Mouse (Mus musculus): ENCODE measurements around the gene Efcab12. TPM values are rescaled to one million over a fixed set of nuclear protein-coding genes. Genes with fewer than 3 reads are reported as not detected.
A peak's percentile ranks its signal among the peaks of the same experiment; 100 is the strongest.

Efcab12 gene
- polyA plus RNA-seq, 1 experiment: not detected

- Histone ChIP-seq H3K36me3 (ENCODE audit: control insufficient read depth) (no peaks in the 10 kb centered on the region), H3K4me3 (replicated peaks) (no peak overlapping the region), H3K9me3 (ENCODE audit: control insufficient read depth, low read length) (no peaks in the 10 kb centered on the region), H3K4me1 (ENCODE audit: control insufficient read depth) (no peaks in the 10 kb centered on the region), H3K27me3 (ENCODE audit: control insufficient read depth) (no peaks in the 10 kb centered on the region)
- no peak for TF ChIP-seq TAL1 (IDR thresholded peaks at IDR 0.05; ENCODE audit: low read length)
Measured at GRCm38 (mm10) chr6:115863340-115863841, 25.2 kb upstream of the Efcab12 start.

GRCm38 (mm10) chr6:115860027-115860556, 21.9 kb upstream of the Efcab12 start:
- no peak overlapping the region for H3K4me3 ChIP-seq (replicated peaks)
- H3K36me3 ChIP-seq (ENCODE audit: control insufficient read depth): no peaks in the 10 kb centered on the region
- TF ChIP-seq TAL1 (IDR thresholded peaks at IDR 0.05; ENCODE audit: low read length) (no peak), GATA1 (IDR thresholded peaks at IDR 0.05; ENCODE audit: low read length) (no peak)
- no peaks in the 10 kb centered on the region for H3K27me3 ChIP-seq (ENCODE audit: control insufficient read depth)
- H3K9me3 ChIP-seq (ENCODE audit: control insufficient read depth, low read length): no peaks in the 10 kb centered on the region
- H3K4me1 ChIP-seq (ENCODE audit: control insufficient read depth): no peaks in the 10 kb centered on the region; the same call in 1 of the 2 replicates

- Histone ChIP-seq H3K4me3 (replicated peaks) (no peak overlapping the region), H3K4me1 (ENCODE audit: control insufficient read depth) (peaks cover 3% of the 10 kb centered on the region), H3K27me3 (ENCODE audit: control insufficient read depth) (no peaks in the 10 kb centered on the region), H3K36me3 (ENCODE audit: control insufficient read depth) (no peaks in the 10 kb centered on the region), H3K9me3 (ENCODE audit: control insufficient read depth, low read length) (no peaks in the 10 kb centered on the region)
- no peak for TF ChIP-seq TAL1 (IDR thresholded peaks at IDR 0.05; ENCODE audit: low read length)
- TF ChIP-seq GATA1 (IDR thresholded peaks at IDR 0.05; ENCODE audit: low read length): no peak
Measured at GRCm38 (mm10) chr6:115859258-115859657, 21.0 kb upstream of the Efcab12 start.

GRCm38 (mm10) chr6:115856361-115856745, 18.1 kb upstream of the Efcab12 start:
- peaks cover 5% of the 10 kb centered on the region for H3K36me3 ChIP-seq (ENCODE audit: control insufficient read depth)
- peaks cover 26% of the 10 kb centered on the region for H3K4me1 ChIP-seq (ENCODE audit: control insufficient read depth)
- H3K4me3 ChIP-seq (replicated peaks): no peak overlapping the region
- no peak for TF ChIP-seq TAL1 (IDR thresholded peaks at IDR 0.05; ENCODE audit: low read length)
- TF ChIP-seq GATA1 (IDR thresholded peaks at IDR 0.05; ENCODE audit: low read length): no peak
- no peaks in the 10 kb centered on the region for H3K9me3 ChIP-seq (ENCODE audit: control insufficient read depth, low read length)
- no peaks in the 10 kb centered on the region for H3K27me3 ChIP-seq (ENCODE audit: control insufficient read depth)

- no peaks in the 10 kb centered on the region for H3K27me3 ChIP-seq (ENCODE audit: control insufficient read depth)
- H3K4me1 ChIP-seq (ENCODE audit: control insufficient read depth): peaks cover 31% of the 10 kb centered on the region
- H3K4me3 ChIP-seq (replicated peaks): no peak overlapping the region
- no peak for TF ChIP-seq GATA1 (IDR thresholded peaks at IDR 0.05; ENCODE audit: low read length)
- TF ChIP-seq TAL1 (IDR thresholded peaks at IDR 0.05; ENCODE audit: low read length): no peak
- no peaks in the 10 kb centered on the region for H3K9me3 ChIP-seq (ENCODE audit: control insufficient read depth, low read length)
- peaks cover 10% of the 10 kb centered on the region for H3K36me3 ChIP-seq (ENCODE audit: control insufficient read depth)
Measured at GRCm38 (mm10) chr6:115855733-115856360, 17.6 kb upstream of the Efcab12 start.

- H3K36me3 ChIP-seq (ENCODE audit: control insufficient read depth): peaks cover 22% of the 10 kb centered on the region
- no peaks in the 10 kb centered on the region for H3K27me3 ChIP-seq (ENCODE audit: control insufficient read depth)
- H3K4me1 ChIP-seq (ENCODE audit: control insufficient read depth): peaks cover 32% of the 10 kb centered on the region
- no peak overlapping the region for H3K4me3 ChIP-seq (replicated peaks)
- TF ChIP-seq GATA1 (IDR thresholded peaks at IDR 0.05; ENCODE audit: low read length) (no peak), TAL1 (IDR thresholded peaks at IDR 0.05; ENCODE audit: low read length) (no peak)
- H3K9me3 ChIP-seq (ENCODE audit: control insufficient read depth, low read length): no peaks in the 10 kb centered on the region
Measured at GRCm38 (mm10) chr6:115854432-115854831, 16.2 kb upstream of the Efcab12 start.

- Histone ChIP-seq H3K4me3 (replicated peaks) (peak overlapping the region; percentile 77), H3K4me1 (ENCODE audit: control insufficient read depth) (peaks cover 33% of the 10 kb centered on the region), H3K36me3 (ENCODE audit: control insufficient read depth) (peaks cover 27% of the 10 kb centered on the region), H3K9me3 (ENCODE audit: control insufficient read depth, low read length) (no peaks in the 10 kb centered on the region), H3K27me3 (ENCODE audit: control insufficient read depth) (no peaks in the 10 kb centered on the region)
- no peak for TF ChIP-seq TAL1 (IDR thresholded peaks at IDR 0.05; ENCODE audit: low read length)
- no peak for TF ChIP-seq GATA1 (IDR thresholded peaks at IDR 0.05; ENCODE audit: low read length)
Measured at GRCm38 (mm10) chr6:115853985-115854384, 15.8 kb upstream of the Efcab12 start.

- H3K36me3 ChIP-seq (ENCODE audit: control insufficient read depth): peaks cover 34% of the 10 kb centered on the region
- H3K4me1 ChIP-seq (ENCODE audit: control insufficient read depth): peaks cover 36% of the 10 kb centered on the region
- TF ChIP-seq TAL1 (IDR thresholded peaks at IDR 0.05; ENCODE audit: low read length): no peak
- TF ChIP-seq GATA1 (IDR thresholded peaks at IDR 0.05; ENCODE audit: low read length): no peak
- no peaks in the 10 kb centered on the region for H3K27me3 ChIP-seq (ENCODE audit: control insufficient read depth)
- H3K4me3 ChIP-seq (replicated peaks): peak within 1 kb of the TSS; percentile 77
- H3K9me3 ChIP-seq (ENCODE audit: control insufficient read depth, low read length): no peaks in the 10 kb centered on the region
Measured at GRCm38 (mm10) chr6:115853091-115853813, 15.0 kb upstream of the Efcab12 start, which contains the start of the genes Mbd4 and Ift122. Gene Mbd4 (minus strand): TSS chr6:115853371. Gene Ift122 (plus strand): TSS chr6:115853470.

- Histone ChIP-seq H3K36me3 (ENCODE audit: control insufficient read depth) (peaks cover 41% of the 10 kb centered on the region), H3K4me3 (replicated peaks) (peak overlapping the region; percentile 77), H3K27me3 (ENCODE audit: control insufficient read depth) (no peaks in the 10 kb centered on the region), H3K9me3 (ENCODE audit: control insufficient read depth, low read length) (no peaks in the 10 kb centered on the region), H3K4me1 (ENCODE audit: control insufficient read depth) (peaks cover 36% of the 10 kb centered on the region)
- no peak for TF ChIP-seq TAL1 (IDR thresholded peaks at IDR 0.05; ENCODE audit: low read length)
- TF ChIP-seq GATA1 (IDR thresholded peaks at IDR 0.05; ENCODE audit: low read length): no peak
Measured at GRCm38 (mm10) chr6:115852446-115853090, 14.4 kb upstream of the Efcab12 start.
